Mouse (Mus musculus) stomach, embryonic 14.5 days (tissue): ENCODE measurements at regions not wholly inside any gene's neighbourhood (a gene's known extent, or its start where the extent isn't known, plus 50 kb on each side); places are given as distances from the start of the nearest gene placed in this dataset.
A peak's percentile ranks its signal among the peaks of the same experiment; 100 is the strongest.

ENCODE experiments used
- ATAC-seq: fragments of 200-750 bp; cut with Nextera tagmentation; 2 replicates; pipeline ENCODE4 v1.8.0; 2017; ENCODE audit warnings: low read depth, moderate TSS enrichment; ENCODE audit not compliant: insufficient number of reproducible peaks, insufficient read depth, low FRiP score
- H3K27ac ChIP-seq: fragments of 300-500 bp; sonication (generic); 2 replicates; pipeline ENCODE4 v1.5.1; 2014; ENCODE audit warnings: mild to moderate bottlenecking, low read length, moderate library complexity, mixed read lengths
- H3K27me3 ChIP-seq: fragments of 300-500 bp; sonication (generic); 2 replicates; pipeline ENCODE4 v1.6.1; 2014; ENCODE audit warnings: low read length, control low read depth, mixed read lengths; ENCODE audit not compliant: control insufficient read depth, insufficient read depth
- H3K36me3 ChIP-seq: fragments of 300-500 bp; sonication (generic); 2 replicates; pipeline ENCODE4 v1.6.1; 2014; ENCODE audit warnings: mild to moderate bottlenecking, control low read depth, low read length, moderate library complexity, mixed read lengths; ENCODE audit not compliant: control insufficient read depth, insufficient read depth
- H3K4me1 ChIP-seq: fragments of 300-500 bp; sonication (generic); 2 replicates; pipeline ENCODE4 v1.6.1; 2014; ENCODE audit warnings: low read length, control low read depth, mixed read lengths; ENCODE audit not compliant: control insufficient read depth, insufficient read depth
- H3K4me2 ChIP-seq: fragments of 300-500 bp; sonication (generic); replicated peaks from 2 replicates; pipeline ENCODE4 v1.6.1; 2014; ENCODE audit warnings: low read depth, low read length, control low read depth
- H3K4me3 ChIP-seq: fragments of 300-500 bp; sonication (generic); 2 replicates; pipeline ENCODE4 v1.5.1; 2014; ENCODE audit warnings: low read depth, low read length, control low read depth
- H3K9ac ChIP-seq: fragments of 300-500 bp; sonication (generic); replicated peaks from 2 replicates; pipeline ENCODE4 v1.6.1; 2014; ENCODE audit warnings: low read depth, mild to moderate bottlenecking, control low read depth, low read length, moderate library complexity, mixed read lengths
- H3K9me3 ChIP-seq: fragments of 300-500 bp; sonication (generic); 2 replicates; pipeline ENCODE4 v1.6.1; 2016; ENCODE audit warnings: low read depth, low read length, control low read depth; ENCODE audit not compliant: control insufficient read depth
- WGBS: fragments of 180-500 bp; shearing (Covaris S2); extraction: QIAGEN DNeasy Blood & Tissue Kit; methylation state at CpG from one replicate; pipeline ENCODE4 v1.1.7; 2014; 5-methylcytosine and 5-hydroxymethylcytosine counted together

DNA sequence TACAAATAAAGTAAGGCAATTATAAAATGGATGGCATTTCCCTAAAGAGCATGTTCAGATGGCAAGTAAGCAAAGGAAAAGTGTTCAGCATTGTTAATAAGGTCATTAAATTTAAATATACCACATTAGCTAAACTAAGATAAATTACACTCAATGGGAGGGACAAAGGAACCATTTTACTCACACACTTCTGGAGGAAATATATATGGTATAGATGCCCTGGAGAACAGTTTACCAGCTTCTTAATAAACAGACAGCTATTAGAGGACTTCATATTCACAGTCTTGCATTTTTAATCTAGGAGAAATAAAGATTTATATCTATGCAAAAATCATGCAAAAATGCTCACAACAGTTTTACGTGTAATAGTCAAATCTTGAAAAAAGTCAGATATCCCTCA lies 183.8 kb downstream of the Dthd1 start:
- no peak for ATAC-seq
- 90% methylated on average over 1 of the region's 1 CpGs for WGBS

DNA sequence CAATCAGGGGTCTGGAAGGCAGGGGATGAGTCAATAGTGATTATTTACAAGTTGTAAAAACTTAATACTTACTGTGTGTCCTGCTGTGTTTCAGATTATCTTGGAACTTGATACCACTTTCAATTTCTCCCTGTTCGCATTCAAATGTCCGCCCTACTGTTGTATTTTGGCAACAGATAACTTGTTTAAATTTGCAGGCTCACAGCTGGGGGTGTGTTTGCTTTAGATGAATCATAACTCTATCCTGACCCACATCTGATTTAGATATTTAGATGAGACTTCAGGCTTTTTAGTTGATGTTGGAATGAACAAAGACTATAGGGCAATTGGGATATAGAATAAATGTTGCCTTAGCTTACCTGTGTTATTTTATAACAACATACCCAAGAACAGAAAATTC lies 220.8 kb downstream of the Dthd1 start:
- no peak overlapping the region for H3K9ac ChIP-seq
- WGBS, result 84% methylated on average over 2 of the region's 2 CpGs
- no peak overlapping the region for H3K4me2 ChIP-seq
- H3K27me3 ChIP-seq, result no peaks in the 10 kb centered on the region
- no peak overlapping the region for H3K4me3 ChIP-seq
- ATAC-seq, result no peak
- H3K36me3 ChIP-seq, result no peaks in the 10 kb centered on the region
- no peaks in the 10 kb centered on the region for H3K9me3 ChIP-seq
- no peaks in the 10 kb centered on the region for H3K4me1 ChIP-seq
- no peak overlapping the region for H3K27ac ChIP-seq

More for the DNA sequence above, 183.8 kb downstream of the Dthd1 start:
- no peaks in the 10 kb centered on the region for H3K27me3 ChIP-seq
- no peaks in the 10 kb centered on the region for H3K36me3 ChIP-seq
- H3K4me3 ChIP-seq, result no peak overlapping the region
- H3K27ac ChIP-seq, result no peak overlapping the region
- H3K9me3 ChIP-seq, result no peaks in the 10 kb centered on the region
- H3K9ac ChIP-seq, result no peak overlapping the region
- H3K4me2 ChIP-seq, result no peak overlapping the region
- H3K4me1 ChIP-seq, result no peaks in the 10 kb centered on the region

DNA sequence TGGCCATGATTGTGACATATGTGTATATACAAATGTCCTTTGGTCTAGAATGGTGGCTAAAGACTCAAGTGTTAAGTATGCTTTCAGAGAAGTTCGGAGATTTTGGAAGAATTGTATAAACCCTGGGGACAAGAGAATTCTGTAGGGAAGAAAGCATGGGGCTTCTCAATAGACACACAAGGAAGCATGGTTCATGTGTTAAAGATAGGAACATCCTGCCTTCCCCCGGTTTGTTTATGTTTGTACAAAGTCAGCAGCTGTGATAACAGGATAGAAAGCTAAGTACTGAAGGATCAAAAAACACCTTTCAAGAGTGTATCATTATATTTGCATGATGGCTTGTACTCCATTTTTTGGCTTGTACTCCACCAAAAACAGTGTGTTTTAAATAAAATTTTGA lies 232.1 kb downstream of the Dthd1 start:
- no peaks in the 10 kb centered on the region for H3K4me1 ChIP-seq
- no peak overlapping the region for H3K9ac ChIP-seq
- WGBS, result 46% methylated on average over 2 of the region's 2 CpGs
- ATAC-seq, result no peak
- H3K4me3 ChIP-seq, result no peak overlapping the region
- H3K4me2 ChIP-seq, result no peak overlapping the region
- H3K27me3 ChIP-seq, result no peaks in the 10 kb centered on the region
- H3K27ac ChIP-seq, result no peak overlapping the region
- no peaks in the 10 kb centered on the region for H3K9me3 ChIP-seq
- no peaks in the 10 kb centered on the region for H3K36me3 ChIP-seq

DNA sequence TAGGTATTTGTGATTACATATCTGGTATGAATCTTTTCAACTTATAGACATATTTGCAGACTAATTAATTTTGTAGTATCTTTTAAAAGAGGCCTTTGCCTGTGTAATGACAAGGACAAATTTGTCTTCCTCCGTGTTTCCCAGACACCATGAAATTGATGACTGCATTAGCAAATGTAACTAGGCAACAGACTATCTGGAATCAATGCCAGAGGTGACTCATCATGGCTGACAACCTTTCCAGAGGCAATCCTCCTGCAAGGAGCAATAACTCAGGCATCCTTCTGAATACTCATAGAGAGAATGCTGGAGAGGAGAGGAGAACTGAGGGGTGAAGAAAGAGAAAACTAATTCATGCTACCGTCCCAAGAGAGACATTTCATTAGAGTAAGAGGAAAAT lies 249.7 kb downstream of the Dthd1 start:
- no peak for ATAC-seq
- H3K36me3 ChIP-seq, result no peaks in the 10 kb centered on the region
- no peaks in the 10 kb centered on the region for H3K4me1 ChIP-seq
- WGBS, result 25% methylated on average over 2 of the region's 2 CpGs
- no peak overlapping the region for H3K27ac ChIP-seq
- H3K4me2 ChIP-seq, result no peak overlapping the region
- H3K27me3 ChIP-seq, result no peaks in the 10 kb centered on the region
- no peak overlapping the region for H3K4me3 ChIP-seq
- no peak overlapping the region for H3K9ac ChIP-seq
- no peaks in the 10 kb centered on the region for H3K9me3 ChIP-seq

DNA sequence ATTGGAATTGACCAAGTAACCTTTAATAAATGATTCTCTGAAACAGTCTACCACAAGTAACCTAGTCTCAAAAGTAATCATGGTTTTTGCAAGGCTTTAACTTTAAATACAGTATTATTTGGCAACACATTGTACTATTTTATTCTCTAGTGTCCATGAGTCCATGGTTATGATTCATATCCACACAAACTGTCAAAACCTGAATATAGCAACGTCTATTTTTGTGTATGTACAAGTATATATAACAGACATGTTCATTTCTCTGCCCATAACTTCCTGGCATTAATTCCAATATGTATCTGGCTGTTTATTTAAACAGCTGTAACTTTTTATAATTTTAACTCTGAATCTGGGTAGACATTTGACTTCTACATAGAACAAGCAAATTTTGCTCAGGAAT lies 253.2 kb downstream of the Dthd1 start:
- no peak overlapping the region for H3K4me3 ChIP-seq
- H3K4me2 ChIP-seq, result no peak overlapping the region
- H3K4me1 ChIP-seq, result no peaks in the 10 kb centered on the region
- no peaks in the 10 kb centered on the region for H3K27me3 ChIP-seq
- no peak for ATAC-seq
- no peak overlapping the region for H3K9ac ChIP-seq
- H3K36me3 ChIP-seq, result no peaks in the 10 kb centered on the region
- WGBS, result 29% methylated on average over 1 of the region's 1 CpGs
- H3K9me3 ChIP-seq, result no peaks in the 10 kb centered on the region
- H3K27ac ChIP-seq, result no peak overlapping the region

DNA sequence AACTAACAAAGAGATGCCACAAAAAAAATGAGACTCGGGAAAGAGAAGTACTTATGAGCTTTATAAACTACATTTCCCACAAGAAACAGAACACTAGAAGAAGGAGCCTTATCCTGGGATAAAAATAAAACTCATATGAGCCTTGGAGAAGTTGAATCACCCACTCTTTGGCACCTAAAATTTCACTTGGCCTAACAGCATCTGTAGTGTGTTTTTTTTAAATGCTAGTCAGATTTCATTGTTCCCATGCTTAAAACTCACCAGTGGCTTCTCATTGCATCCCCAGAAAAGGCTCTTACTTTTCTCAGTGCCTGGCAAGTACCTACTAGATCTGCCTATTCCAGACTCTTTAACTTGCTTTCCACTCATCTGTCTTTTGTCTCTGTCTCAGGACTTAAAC lies 284.5 kb downstream of the Dthd1 start:
- H3K27ac ChIP-seq, result no peak overlapping the region
- H3K9ac ChIP-seq, result no peak overlapping the region
- no peak overlapping the region for H3K4me2 ChIP-seq
- no peak for ATAC-seq
- no peak overlapping the region for H3K4me3 ChIP-seq
- 79% methylated on average over 1 of the region's 1 CpGs for WGBS
- no peaks in the 10 kb centered on the region for H3K4me1 ChIP-seq
- no peaks in the 10 kb centered on the region for H3K9me3 ChIP-seq
- H3K27me3 ChIP-seq, result no peaks in the 10 kb centered on the region
- no peaks in the 10 kb centered on the region for H3K36me3 ChIP-seq

DNA sequence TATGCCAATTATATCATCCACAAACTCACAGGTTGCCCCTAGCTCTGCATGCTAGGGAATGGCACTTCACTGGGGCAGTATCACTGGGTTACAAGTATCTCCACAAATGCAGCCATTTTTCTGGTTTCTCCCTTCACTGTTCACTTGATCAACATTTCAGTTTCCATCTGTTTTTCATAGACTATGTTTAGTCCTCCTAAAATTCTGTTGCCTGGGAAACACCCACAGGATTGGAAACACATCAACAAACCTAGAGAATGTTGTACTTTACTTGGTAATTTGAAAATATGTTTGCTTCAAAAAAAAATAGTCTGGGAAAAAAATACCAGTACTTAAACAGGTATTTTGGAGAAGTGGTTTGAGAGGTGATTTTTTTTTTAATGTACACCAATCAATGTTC lies 318.9 kb downstream of the Dthd1 start:
- Histone ChIP-seq H3K4me1 (no peaks in the 10 kb centered on the region), H3K4me2 (no peak overlapping the region), H3K27me3 (no peaks in the 10 kb centered on the region), H3K27ac (no peak overlapping the region), H3K9ac (no peak overlapping the region), H3K4me3 (no peak overlapping the region), H3K36me3 (no peaks in the 10 kb centered on the region), H3K9me3 (no peaks in the 10 kb centered on the region)
- ATAC-seq, result no peak

DNA sequence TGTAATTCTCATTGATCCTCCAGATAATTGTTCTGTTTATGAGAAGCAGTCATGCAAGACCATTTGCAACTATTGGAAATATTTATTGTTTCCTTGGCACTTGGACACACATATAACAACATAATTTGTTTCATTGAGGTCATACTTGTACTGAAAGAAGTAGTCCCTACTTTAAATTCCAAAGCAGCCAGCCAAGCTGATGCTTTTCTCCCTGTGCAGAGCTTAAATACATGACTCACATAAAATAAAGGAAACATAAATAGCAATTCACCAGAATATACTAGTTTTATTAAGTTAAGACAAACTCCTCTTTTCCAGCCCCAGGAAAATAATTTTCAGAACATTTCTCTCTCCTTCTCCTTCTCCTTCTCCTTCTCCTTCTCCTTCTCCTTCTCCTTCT lies 324.3 kb downstream of the Dthd1 start:
- Histone ChIP-seq H3K9me3 (no peaks in the 10 kb centered on the region), H3K4me3 (no peak overlapping the region), H3K27ac (no peak overlapping the region), H3K4me2 (no peak overlapping the region), H3K9ac (no peak overlapping the region), H3K36me3 (no peaks in the 10 kb centered on the region), H3K4me1 (no peaks in the 10 kb centered on the region), H3K27me3 (no peaks in the 10 kb centered on the region)
- ATAC-seq, result no peak

DNA sequence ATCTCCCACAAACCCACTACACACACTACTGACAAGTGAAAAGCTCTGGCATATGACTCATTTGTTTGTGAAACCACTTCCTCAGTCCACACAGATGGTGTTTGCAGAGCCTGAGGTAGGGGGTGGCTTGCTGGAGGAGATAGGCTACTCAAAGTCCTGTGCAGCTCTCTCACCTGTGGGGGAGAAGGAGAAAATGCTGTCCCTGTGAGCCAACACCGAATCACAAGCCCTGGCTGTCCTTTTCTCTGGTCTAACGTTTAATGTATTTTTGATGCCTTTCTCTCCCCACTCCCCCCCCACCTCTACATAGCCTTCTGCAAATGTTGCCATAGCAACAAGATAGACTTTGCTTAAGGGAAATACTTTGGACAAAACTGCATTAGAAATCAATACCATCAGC lies 356.1 kb downstream of the Dthd1 start:
- Histone ChIP-seq H3K4me3 (no peak overlapping the region), H3K9me3 (no peaks in the 10 kb centered on the region), H3K4me2 (no peak overlapping the region), H3K9ac (no peak overlapping the region), H3K27me3 (no peaks in the 10 kb centered on the region), H3K27ac (no peak overlapping the region), H3K36me3 (no peaks in the 10 kb centered on the region), H3K4me1 (no peaks in the 10 kb centered on the region)
- ATAC-seq, result peak; percentile 63; the same call in 1 of the 2 replicates
- 47% methylated on average over 2 of the region's 2 CpGs for WGBS
